Comparison of ENCODE assay signal across 33 mouse cellular contexts in genomic region chr1:156202661-156203060, GRCm38 (mm10). TPM values are rescaled to one million over a fixed set of nuclear protein-coding genes. Genes with fewer than 3 reads are reported as not detected.
DNase-seq lines count a peak whose midpoint lies in the region; ATAC-seq and TF ChIP-seq lines count a peak whose summit lies in the region.
"Had no signal": no experiment of that assay in that cellular context is flagged by ENCODE, and none has a peak within 500 bp of the region (broad histone marks: within the 10 kb centered on the region; RNA-seq: fewer than 3 reads in every experiment).

No protein-coding gene starts in this region.

- 0 out of 2 replicates have a peak overlapping the region, but pooled peaks have one; percentile 82 for H3K27ac ChIP-seq in hindbrain, embryonic 10.5 days
- H3K27ac ChIP-seq in hindbrain, embryonic 12.5 days: no peak overlapping the region
- 0 out of 2 replicates have a peak overlapping the region, but pooled peaks have one; percentile 3 for H3K27ac ChIP-seq in layer of hippocampus, adult 2 months
- peak overlapping the region; percentile 49; the same call in 1 of the 2 replicates for H3K27ac ChIP-seq in midbrain, embryonic 12.5 days (replicated peaks)
- H3K27ac ChIP-seq in midbrain, embryonic 16.5 days (ENCODE audit: low read length): no peak overlapping the region
- peak overlapping the region; percentile 28 for H3K27ac ChIP-seq in midbrain, embryonic 14.5 days (replicated peaks; ENCODE audit: low read depth, low read length)
- H3K27ac ChIP-seq: embryonic facial prominence, embryonic 10.5 days; embryonic facial prominence, embryonic 13.5 days; forebrain, embryonic 12.5 days; forebrain, embryonic 15.5 days; heart, embryonic 10.5 days; heart, embryonic 15.5 days; hindbrain, embryonic 15.5 days had no signal

- peak overlapping the region; percentile 58; the same call in 1 of the 2 replicates for H3K4me3 ChIP-seq in hindbrain, embryonic 10.5 days
- no peak overlapping the region for H3K4me3 ChIP-seq in hindbrain, embryonic 12.5 days
- H3K4me3 ChIP-seq in layer of hippocampus, adult 2 months: no peak overlapping the region
- H3K4me3 ChIP-seq in midbrain, embryonic 12.5 days: no peak overlapping the region
- H3K4me3 ChIP-seq in midbrain, embryonic 16.5 days (ENCODE audit: low read depth, low read length): no peak overlapping the region
- 0 out of 2 replicates have a peak overlapping the region, but pooled peaks have one; percentile 49 for H3K4me3 ChIP-seq in midbrain, embryonic 14.5 days (replicated peaks; ENCODE audit: low read depth, low read length)
- H3K4me3 ChIP-seq: embryonic facial prominence, embryonic 10.5 days; embryonic facial prominence, embryonic 13.5 days; erythroblast, embryonic 14.5 days; forebrain, embryonic 12.5 days; forebrain, embryonic 15.5 days; heart, embryonic 15.5 days; hindbrain, embryonic 15.5 days had no signal

- H3K27me3 ChIP-seq in hindbrain, embryonic 10.5 days (ENCODE audit: insufficient read depth, poor library complexity, severe bottlenecking): peaks cover 52% of the 10 kb centered on the region
- H3K27me3 ChIP-seq in hindbrain, embryonic 12.5 days: peaks cover 53% of the 10 kb centered on the region
- peaks cover 56% of the 10 kb centered on the region for H3K27me3 ChIP-seq in midbrain, embryonic 12.5 days
- no peaks in the 10 kb centered on the region; the same call in 1 of the 2 replicates for H3K27me3 ChIP-seq in midbrain, embryonic 16.5 days (ENCODE audit: control insufficient read depth, insufficient read depth, low read depth, low read length)
- peaks cover 14% of the 10 kb centered on the region for H3K27me3 ChIP-seq in midbrain, embryonic 14.5 days (ENCODE audit: control insufficient read depth, insufficient read depth, low read length)

- TF ChIP-seq CTCF in layer of hippocampus, adult 2 months (conservative IDR thresholded peaks at IDR 0.05): no peak

- peaks cover 29% of the 10 kb centered on the region for H3K4me1 ChIP-seq in hindbrain, embryonic 10.5 days (replicated peaks)
- H3K4me1 ChIP-seq in hindbrain, embryonic 12.5 days: peaks cover 24% of the 10 kb centered on the region
- peaks cover 21% of the 10 kb centered on the region for H3K4me1 ChIP-seq in midbrain, embryonic 12.5 days
- H3K4me1 ChIP-seq in midbrain, embryonic 16.5 days (ENCODE audit: control insufficient read depth, insufficient read depth, low read length): peaks cover 9% of the 10 kb centered on the region
- H3K4me1 ChIP-seq in midbrain, embryonic 14.5 days (ENCODE audit: control insufficient read depth, insufficient read depth, low read length): peaks cover 25% of the 10 kb centered on the region

- H3K4me2 ChIP-seq in hindbrain, embryonic 12.5 days (replicated peaks): no peak overlapping the region
- peak overlapping the region; percentile 69; the same call in 1 of the 2 replicates for H3K4me2 ChIP-seq in midbrain, embryonic 12.5 days (replicated peaks)
- H3K4me2 ChIP-seq in midbrain, embryonic 16.5 days (ENCODE audit: low read length): no peak overlapping the region
- peak overlapping the region; percentile 90 for H3K4me2 ChIP-seq in midbrain, embryonic 14.5 days (ENCODE audit: low read length)
- H3K4me2 ChIP-seq: embryonic facial prominence, embryonic 13.5 days; forebrain, embryonic 12.5 days; forebrain, embryonic 15.5 days had no signal

- H3K9ac ChIP-seq in hindbrain, embryonic 12.5 days: no peak overlapping the region
- no peak overlapping the region for H3K9ac ChIP-seq in midbrain, embryonic 12.5 days (replicated peaks)
- no peak overlapping the region for H3K9ac ChIP-seq in midbrain, embryonic 16.5 days (ENCODE audit: low read depth, low read length)
- H3K9ac ChIP-seq in midbrain, embryonic 14.5 days (replicated peaks; ENCODE audit: low read length): no peak overlapping the region
- H3K9ac ChIP-seq: embryonic facial prominence, embryonic 13.5 days; forebrain, embryonic 12.5 days; forebrain, embryonic 15.5 days; heart, embryonic 15.5 days; hindbrain, embryonic 15.5 days had no signal

- DNase-seq in hindbrain, embryonic 10.5 days (ENCODE audit: low spot score): no peak
- no peak for DNase-seq in layer of hippocampus, adult 2 months (ENCODE audit: low spot score in 2 of 2)
- no peak for DNase-seq in layer of hippocampus, adult 11-12 months (ENCODE audit: low spot score)
- peak; percentile 30 for DNase-seq in midbrain, embryonic 14.5 days
- no peak for DNase-seq in layer of hippocampus, adult 8-10 months (ENCODE audit: low spot score in 2 of 2)
- DNase-seq: adrenal gland, adult 2 months; adrenal gland, postnatal 25 days; cerebellum, adult 11-12 months; cerebellum, adult 8-10 months; cerebellum, postnatal 10 days; cerebellum, postnatal 36 days; embryo, embryonic 11 days; gastrocnemius, postnatal 25 days; heart, adult 18-20 months; heart, postnatal 10 days; heart, postnatal 36 days had no signal

- no peak for ATAC-seq in hindbrain, embryonic 12.5 days (ENCODE audit: low FRiP score)
- ATAC-seq in midbrain, embryonic 12.5 days (ENCODE audit: low FRiP score, low read depth): no peak
- no peak for ATAC-seq in midbrain, embryonic 16.5 days
- ATAC-seq in midbrain, embryonic 14.5 days (ENCODE audit: low FRiP score, low TSS enrichment): no peak
- ATAC-seq: CD4-positive, CD25-positive, alpha-beta regulatory T cell, adult 4 months; forebrain, embryonic 15.5 days; inflammation-experienced regulatory T-cells, adult 6 months had no signal

- 0 out of 2 replicates have a peak, but pooled peaks cover 2% of the 10 kb centered on the region for H3K9me3 ChIP-seq in hindbrain, embryonic 10.5 days
- H3K9me3 ChIP-seq in hindbrain, embryonic 12.5 days (replicated peaks): no peaks in the 10 kb centered on the region
- H3K9me3 ChIP-seq in midbrain, embryonic 12.5 days: no peaks in the 10 kb centered on the region
- no peaks in the 10 kb centered on the region for H3K9me3 ChIP-seq in midbrain, embryonic 16.5 days (replicated peaks; ENCODE audit: control insufficient read depth, low read length, poor library complexity, severe bottlenecking)
- H3K9me3 ChIP-seq in midbrain, embryonic 14.5 days (ENCODE audit: control insufficient read depth, low read length): no peaks in the 10 kb centered on the region
- H3K9me3 ChIP-seq: embryonic facial prominence, embryonic 10.5 days; embryonic facial prominence, embryonic 13.5 days; forebrain, embryonic 12.5 days; forebrain, embryonic 15.5 days; heart, embryonic 10.5 days; heart, embryonic 15.5 days; hindbrain, embryonic 15.5 days had no signal

- WGBS in hindbrain, embryonic 10.5 days: 36% methylated on average over 3 of the region's 3 CpGs
- 35% methylated on average over 3 of the region's 3 CpGs for WGBS in hindbrain, embryonic 12.5 days
- WGBS in midbrain, embryonic 12.5 days: 39% methylated on average over 3 of the region's 3 CpGs
- WGBS in midbrain, embryonic 16.5 days: 30% methylated on average over 3 of the region's 3 CpGs
- 20% methylated on average over 3 of the region's 3 CpGs for WGBS in midbrain, embryonic 14.5 days

- H3K36me3 ChIP-seq in hindbrain, embryonic 10.5 days: no peaks in the 10 kb centered on the region
- H3K36me3 ChIP-seq in hindbrain, embryonic 12.5 days: no peaks in the 10 kb centered on the region
- no peaks in the 10 kb centered on the region for H3K36me3 ChIP-seq in midbrain, embryonic 12.5 days
- no peaks in the 10 kb centered on the region for H3K36me3 ChIP-seq in midbrain, embryonic 16.5 days (ENCODE audit: control insufficient read depth, insufficient read depth, low read length)
- H3K36me3 ChIP-seq in midbrain, embryonic 14.5 days (ENCODE audit: control insufficient read depth, insufficient read depth, low read length): no peaks in the 10 kb centered on the region
- H3K36me3 ChIP-seq: embryonic facial prominence, embryonic 10.5 days; embryonic facial prominence, embryonic 13.5 days; forebrain, embryonic 12.5 days; forebrain, embryonic 15.5 days; heart, embryonic 10.5 days; heart, embryonic 15.5 days; hindbrain, embryonic 15.5 days had no signal

RNA-seq across cellular contexts. Expression of gene Fam163a, which starts 2.2 kb away (rescaled TPM):
- 4.9 and 7.7 TPM in 2 replicates for polyA plus RNA-seq in hindbrain, embryonic 10.5 days (2016; fragmentation: Nextera tagmentation; extraction: Ambion mirVana)
- 6.4 and 7.9 TPM in 2 replicates for polyA plus RNA-seq in hindbrain, embryonic 12.5 days (2016; fragmentation: Nextera tagmentation; extraction: Ambion mirVana)
- total RNA-seq in layer of hippocampus, adult 2 months (2021): 10 to 100 TPM; 14.3 to 14.8 TPM
- 14.5 and 14.9 TPM in 2 replicates for polyA plus RNA-seq in midbrain, embryonic 12.5 days (2016; fragmentation: Nextera tagmentation; extraction: Ambion mirVana)
- polyA plus RNA-seq in midbrain, embryonic 16.5 days (2015; fragmentation: Nextera tagmentation; extraction: Ambion mirVana): 5.7 and 5.9 TPM in 2 replicates
- polyA plus RNA-seq in midbrain, embryonic 14.5 days (2014; fragmentation: Nextera tagmentation; extraction: Ambion mirVana): 4.7 and 7.4 TPM in 2 replicates
- total RNA-seq in layer of hippocampus, adult 8-10 months (2022): 10 to 100 TPM in 2 of 4 experiments, 1 to 10 TPM in 2; 9.3 to 15.2 (median 11.5) TPM
- total RNA-seq: gastrocnemius, adult 8-10 months; gastrocnemius, postnatal 25 days; MEL had no signal
- polyA plus RNA-seq: C2C12; CD4-positive, CD25-positive, alpha-beta regulatory T cell, adult 4 months; gonadal fat pad, adult 2 months; inflammation-experienced regulatory T-cells, adult 6 months had no signal

Comparison
In these comparisons a context has a peak if more than half of its experiments do, and no peak if none do; other contexts are left out.
1. H3K27ac ChIP-seq: peak in hindbrain, embryonic 10.5 days (single experiment), layer of hippocampus, adult 2 months (single experiment), midbrain, embryonic 12.5 days (single experiment) and midbrain, embryonic 14.5 days (single experiment); none in hindbrain, embryonic 12.5 days (single experiment) and midbrain, embryonic 16.5 days (single experiment).
2. H3K4me3 ChIP-seq: peak in hindbrain, embryonic 10.5 days (single experiment) and midbrain, embryonic 14.5 days (single experiment); none in hindbrain, embryonic 12.5 days (single experiment), layer of hippocampus, adult 2 months (single experiment), midbrain, embryonic 12.5 days (single experiment) and midbrain, embryonic 16.5 days (single experiment).
3. H3K4me2 ChIP-seq: peak in midbrain, embryonic 12.5 days (single experiment) and midbrain, embryonic 14.5 days (single experiment); none in hindbrain, embryonic 12.5 days (single experiment) and midbrain, embryonic 16.5 days (single experiment).